In the genomic region with DNA sequence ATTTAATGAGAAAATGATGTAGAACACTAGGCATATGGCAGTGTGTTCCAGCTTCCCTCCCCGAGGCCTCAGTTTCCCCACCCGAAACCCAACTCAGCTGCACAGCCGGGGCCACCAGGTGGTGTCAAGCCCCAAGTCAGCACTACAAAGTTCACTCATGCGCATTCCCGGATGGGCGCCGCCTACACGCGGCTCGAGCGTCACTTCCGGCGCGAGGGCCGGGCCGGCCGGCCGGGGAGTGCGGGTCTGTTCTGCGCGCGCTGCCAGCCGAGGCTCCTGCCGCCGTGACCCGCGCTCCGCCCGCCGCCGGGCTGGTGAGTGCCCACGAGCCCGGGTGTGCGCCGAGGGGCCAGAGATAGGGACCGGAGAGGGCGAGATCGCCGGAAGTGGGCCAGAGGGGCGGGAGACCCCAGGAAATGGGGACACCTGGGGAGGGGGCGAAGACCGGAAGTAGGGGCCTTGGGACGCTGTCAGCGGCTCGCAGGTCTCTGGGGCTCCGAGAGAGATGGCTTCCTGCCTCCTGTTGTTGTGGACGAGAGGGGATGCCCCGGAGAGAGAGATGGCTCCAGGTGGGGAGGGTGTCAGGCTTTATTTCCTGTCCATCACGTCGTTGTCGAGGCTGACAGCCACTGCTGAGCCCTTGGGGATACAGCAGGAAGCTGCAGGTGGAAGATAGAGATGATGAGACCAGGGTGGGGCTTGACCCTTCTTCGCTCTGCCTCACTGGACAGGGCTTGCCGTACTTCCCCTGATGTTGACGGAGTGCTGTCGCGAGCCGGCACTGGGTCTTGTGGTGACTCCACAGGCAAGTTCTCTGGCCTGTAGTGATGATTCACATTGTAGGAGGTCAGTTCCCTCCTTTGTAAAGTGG, we compare ENCODE assay signal across 8 mouse cellular contexts. TPM values are rescaled to one million over a fixed set of nuclear protein-coding genes. Genes with fewer than 3 reads are reported as not detected.
DNase-seq lines count a peak whose midpoint lies in the region; ATAC-seq and TF ChIP-seq lines count a peak whose summit lies in the region.

Gene Ttpal, plus strand, starts transcription at position 214 of the 871 bp plus-strand sequence.

- peak; percentile 77 for TF ChIP-seq CTCF in midbrain, postnatal 0 days (IDR thresholded peaks at IDR 0.05)

- H3K4me2 ChIP-seq in embryonic facial prominence, embryonic 13.5 days, result peak within 1 kb of the TSS; percentile 97
- H3K4me2 ChIP-seq in limb, embryonic 14.5 days (replicated peaks; ENCODE audit: low read depth, low read length, severe bottlenecking), result peak within 1 kb of the TSS; percentile 90
- H3K4me2 ChIP-seq in midbrain, postnatal 0 days (ENCODE audit: low read depth, low read length, poor library complexity, severe bottlenecking), result peak within 1 kb of the TSS; percentile 90

- DNase-seq in 3134 (ENCODE audit: extremely low read depth, insufficient read length, low spot score), result peak; percentile 89
- peak; percentile 92 to 93 for DNase-seq in adrenal gland, postnatal 36 days
- peak; percentile 88 for DNase-seq in heart, adult 8-10 months (ENCODE audit: low spot score)
- DNase-seq in kidney, adult 9 months, result peak; percentile 88
- peak; percentile 84 for DNase-seq in limb, embryonic 14.5 days (ENCODE audit: low spot score)
- peak; percentile 92 for DNase-seq in midbrain, postnatal 0 days (ENCODE audit: low spot score)
- peak; percentile 77 to 84 for DNase-seq in spleen, postnatal 14 days (ENCODE audit: low spot score in 2 of 2)

- TF ChIP-seq POLR2A in limb, embryonic 14.5 days (IDR thresholded peaks at IDR 0.05; ENCODE audit: borderline replicate concordance, extremely low read depth, insufficient read depth, insufficient read length), result peak; percentile 50; the same call in 1 of the 2 replicates

- peak within 1 kb of the TSS; percentile 95 for H3K9ac ChIP-seq in embryonic facial prominence, embryonic 13.5 days
- H3K9ac ChIP-seq in limb, embryonic 14.5 days (ENCODE audit: low read depth, low read length, severe bottlenecking), result peak within 1 kb of the TSS; percentile 95
- peak within 1 kb of the TSS; percentile 87 for H3K9ac ChIP-seq in midbrain, postnatal 0 days (replicated peaks; ENCODE audit: low read length, poor library complexity, severe bottlenecking)

- 1% methylated on average over 57 of the region's 57 CpGs for WGBS in embryonic facial prominence, embryonic 13.5 days
- 3% methylated on average over 34 of the region's 57 CpGs for WGBS in limb, embryonic 14.5 days
- WGBS in midbrain, postnatal 0 days, result 1% methylated on average over 56 of the region's 57 CpGs

- H3K9me3 ChIP-seq in embryonic facial prominence, embryonic 13.5 days, result no peaks in the 10 kb centered on the region
- H3K9me3 ChIP-seq in limb, embryonic 14.5 days (ENCODE audit: control insufficient read depth, low read length), result no peaks in the 10 kb centered on the region
- no peaks in the 10 kb centered on the region for H3K9me3 ChIP-seq in midbrain, postnatal 0 days (ENCODE audit: low read length)

- peak; percentile 82 for ATAC-seq in embryonic facial prominence, embryonic 13.5 days (ENCODE audit: insufficient number of reproducible peaks, insufficient read depth, low FRiP score, low TSS enrichment, low read depth)
- peak; percentile 89 for ATAC-seq in limb, embryonic 14.5 days (ENCODE audit: low FRiP score, low read depth)
- peak; percentile 93 for ATAC-seq in midbrain, postnatal 0 days (ENCODE audit: low FRiP score)

- peaks cover 3% of the 10 kb centered on the region for H3K36me3 ChIP-seq in embryonic facial prominence, embryonic 13.5 days
- no peaks in the 10 kb centered on the region; the same call in 1 of the 2 replicates for H3K36me3 ChIP-seq in limb, embryonic 14.5 days (ENCODE audit: control insufficient read depth, insufficient read depth, low read length)
- H3K36me3 ChIP-seq in midbrain, postnatal 0 days (ENCODE audit: insufficient read depth, low read length), result no peaks in the 10 kb centered on the region

- peaks cover 13% of the 10 kb centered on the region for H3K4me1 ChIP-seq in embryonic facial prominence, embryonic 13.5 days
- peaks cover 3% of the 10 kb centered on the region for H3K4me1 ChIP-seq in limb, embryonic 14.5 days (ENCODE audit: control insufficient read depth, insufficient read depth, low read length)
- peaks cover 3% of the 10 kb centered on the region; the same call in 1 of the 2 replicates for H3K4me1 ChIP-seq in midbrain, postnatal 0 days (ENCODE audit: insufficient read depth, low read length)

- H3K27ac ChIP-seq in embryonic facial prominence, embryonic 13.5 days, result peak within 1 kb of the TSS; percentile 78
- peak within 1 kb of the TSS; percentile 86 for H3K27ac ChIP-seq in limb, embryonic 14.5 days (replicated peaks; ENCODE audit: low read depth, low read length)
- peak within 1 kb of the TSS; percentile 95 for H3K27ac ChIP-seq in midbrain, postnatal 0 days (ENCODE audit: low read depth, low read length)

- peak within 1 kb of the TSS; percentile 95 for H3K4me3 ChIP-seq in embryonic facial prominence, embryonic 13.5 days
- H3K4me3 ChIP-seq in limb, embryonic 14.5 days (replicated peaks; ENCODE audit: low read length), result peak within 1 kb of the TSS; percentile 90
- peak within 1 kb of the TSS; percentile 88 for H3K4me3 ChIP-seq in midbrain, postnatal 0 days (ENCODE audit: low read depth, low read length)

- no peaks in the 10 kb centered on the region for H3K27me3 ChIP-seq in embryonic facial prominence, embryonic 13.5 days
- no peaks in the 10 kb centered on the region for H3K27me3 ChIP-seq in limb, embryonic 14.5 days (ENCODE audit: control insufficient read depth, insufficient read depth, low read length)
- H3K27me3 ChIP-seq in midbrain, postnatal 0 days (ENCODE audit: insufficient read depth, low read length), result no peaks in the 10 kb centered on the region

RNA-seq across cellular contexts. Expression of gene Ttpal, which starts in this region (rescaled TPM):
- 10 to 100 TPM; 22.7 to 34.8 TPM for total RNA-seq in adrenal gland, postnatal 36 days (2021)
- polyA plus RNA-seq in embryonic facial prominence, embryonic 13.5 days (2015; fragmentation: Nextera tagmentation; extraction: Ambion mirVana), result 41.4 and 42.3 TPM in 2 replicates
- 10 to 100 TPM in 2 of 4 experiments, 1 to 10 TPM in 2; 7.4 to 15.0 (median 11.4) TPM for total RNA-seq in heart, adult 8-10 months (2022)
- polyA plus RNA-seq in limb, embryonic 14.5 days (2012; rRNA removed), result 25.3 and 29.6 TPM in 2 replicates
- 48.0 and 52.6 TPM in 2 replicates for polyA plus RNA-seq in limb, embryonic 14.5 days (2014; fragmentation: Nextera tagmentation; extraction: Ambion mirVana)
- total RNA-seq in midbrain, postnatal 0 days (2014; rRNA removed), result 76.2 and 91.9 TPM in 2 replicates
- 33.5 and 34.7 TPM in 2 replicates for polyA plus RNA-seq in midbrain, postnatal 0 days (2015; fragmentation: Nextera tagmentation; extraction: Ambion mirVana)

Comparison
In these comparisons a context has a peak if more than half of its experiments do, and no peak if none do; other contexts are left out.
1. Peak in every context shown above with its lines: DNase-seq, ATAC-seq, H3K4me3 ChIP-seq and H3K27ac ChIP-seq.